Mouse (Mus musculus) thymus, postnatal 4 days (tissue): ENCODE results near the gene Gm3476.
"Not testable (repeated sequence)": the region's sequence is repeated elsewhere in the genome, so short reads cannot be mapped to it uniquely, and the experiment has no call there.

Experiments used
- DNase-seq: peaks from one replicate; pipeline ENCODE4 v3.0.0; 2021

The Gm3476 gene

DNA sequence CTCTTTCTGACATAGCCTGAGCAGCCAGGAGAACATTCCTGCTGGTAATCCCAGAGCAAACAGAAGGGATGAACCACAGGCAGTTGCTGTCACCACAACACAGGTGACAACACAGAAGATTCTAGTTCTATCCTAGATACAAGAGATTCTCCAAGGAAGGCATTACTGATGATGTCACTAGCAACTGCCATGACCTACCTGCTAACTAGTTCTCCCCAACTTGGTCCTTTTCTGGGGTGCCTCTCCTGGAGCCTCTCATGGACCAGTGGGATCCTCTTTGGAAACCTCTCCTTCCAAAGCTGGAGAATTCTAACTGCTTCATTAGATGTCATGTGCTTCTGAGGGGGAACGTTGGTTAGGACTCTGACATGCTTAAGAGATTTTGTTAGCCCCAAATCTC lies at the start of gene Gm3476:
TSS of gene Gm3476 (minus strand) at position 101 of the 400 bp plus-strand sequence.
- DNase-seq, result not testable (repeated sequence)

DNA sequence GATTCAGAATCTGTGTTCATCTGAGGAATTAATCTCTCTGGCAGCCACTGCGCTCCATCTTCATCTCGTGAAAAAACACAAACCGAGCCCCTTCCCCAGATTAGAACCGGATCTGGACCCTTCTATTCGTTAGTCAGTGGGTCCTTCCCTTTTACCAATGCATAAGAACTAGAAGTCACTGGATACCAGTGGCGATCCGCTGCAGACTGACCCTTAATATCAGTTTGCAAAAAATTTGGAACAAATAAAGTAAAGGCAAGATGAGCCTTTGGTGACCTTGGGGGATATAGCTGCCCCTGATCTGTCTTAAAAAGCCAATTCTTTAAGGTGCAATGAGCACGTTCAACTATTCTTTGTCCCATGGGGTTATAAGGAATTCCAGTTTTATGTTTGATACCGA lies 37.9 kb upstream of the Gm3476 start:
- not testable (repeated sequence) for DNase-seq

DNA sequence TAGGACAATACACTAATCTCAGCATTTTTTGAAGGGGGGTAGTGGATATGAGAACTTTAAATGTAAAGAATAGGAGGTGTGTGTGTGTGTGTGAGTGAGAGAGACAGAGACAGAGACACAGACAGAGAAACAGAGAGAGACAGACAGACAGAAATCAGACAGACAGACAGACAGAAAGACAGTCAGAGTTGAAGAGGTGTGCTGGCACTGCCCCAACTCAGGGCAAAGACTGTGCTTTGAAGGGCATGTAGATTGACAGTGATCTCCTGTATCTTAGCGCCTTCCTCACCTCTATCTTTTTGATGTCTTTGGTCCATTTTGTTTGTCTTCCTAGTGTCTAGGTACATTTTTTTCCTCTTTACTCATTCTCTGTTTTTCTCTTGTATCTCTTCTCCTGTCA lies 35.5 kb upstream of the Gm3476 start:
- DNase-seq, result not testable (repeated sequence)

DNA sequence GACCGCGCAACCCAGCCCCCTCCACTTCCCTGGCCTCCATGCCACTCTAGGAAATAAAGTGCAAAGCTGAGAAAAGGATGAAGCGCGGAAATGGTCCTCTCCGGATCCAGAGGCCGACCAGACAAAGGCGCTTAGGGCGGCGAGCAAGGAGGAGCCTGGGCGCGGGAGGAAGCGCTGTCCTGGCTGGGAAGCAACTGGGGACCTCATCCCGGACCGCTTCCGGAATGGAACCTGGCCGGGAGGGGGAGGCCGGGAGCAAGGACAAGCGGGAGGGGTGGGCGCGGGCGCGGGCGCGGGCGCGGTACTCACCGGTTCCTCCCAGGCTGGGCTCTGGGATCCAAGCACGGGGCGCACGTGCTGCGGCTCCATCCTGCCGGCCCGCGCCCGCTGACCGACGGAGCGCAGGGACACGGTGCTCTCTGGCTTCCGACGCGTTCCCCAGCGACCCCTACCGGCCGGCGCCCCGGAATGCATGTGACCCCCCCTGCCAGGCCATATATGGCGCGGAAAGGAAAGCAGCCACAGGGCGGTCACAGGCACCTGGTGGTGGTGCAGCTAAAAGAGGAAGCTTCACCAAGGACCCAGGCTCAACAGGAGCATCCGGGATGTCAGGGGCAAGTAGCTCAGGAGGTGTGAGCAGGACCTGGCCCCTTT lies 17.2 kb downstream of the Gm3476 start, which contains the start of gene Gm3468:
TSS of gene Gm3468 (minus strand) at position 394 of the 654 bp plus-strand sequence.
- DNase-seq, result peak; percentile 73

DNA sequence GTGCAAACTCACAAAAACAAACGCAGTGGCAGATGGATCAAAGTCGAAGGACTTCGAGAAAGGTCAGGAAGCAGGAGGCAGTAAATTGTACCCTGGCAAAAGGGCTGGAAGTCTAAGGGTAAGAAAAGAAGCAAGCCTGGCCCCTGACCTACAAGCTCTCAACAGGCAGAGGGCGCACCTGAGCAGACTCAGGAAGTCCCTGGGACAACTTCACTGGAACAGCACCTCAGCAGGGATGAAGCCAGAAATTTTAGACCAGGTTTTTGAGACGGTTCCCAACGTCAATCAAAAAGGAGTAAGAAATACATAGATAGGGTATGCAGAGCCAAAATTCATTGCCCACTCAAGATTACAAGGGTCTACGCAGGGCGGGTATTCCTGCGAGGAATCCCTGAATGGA lies 18.1 kb downstream of the Gm3476 start:
- DNase-seq, result not testable (repeated sequence)

DNA sequence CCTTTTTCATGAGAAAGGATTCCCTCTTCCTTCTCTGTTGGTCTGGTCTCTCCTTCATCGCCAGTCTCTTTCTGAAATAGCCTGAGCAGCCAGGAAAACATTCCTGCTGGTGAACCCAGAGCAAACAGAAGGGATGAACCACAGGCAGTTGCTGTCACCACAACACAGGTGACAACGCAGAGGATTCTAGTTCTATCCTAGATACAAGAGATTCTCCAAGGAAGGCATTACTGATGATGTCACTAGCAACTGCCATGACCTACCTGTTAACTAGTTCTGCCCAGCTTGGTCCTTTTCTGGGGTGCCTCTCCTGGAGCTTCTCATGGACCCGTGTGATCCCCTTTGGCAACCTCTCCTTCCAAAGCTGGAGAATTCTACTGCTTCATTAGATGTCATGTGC lies 31.8 kb downstream of the Gm3476 start, which contains the start of gene Gm8206:
TSS of gene Gm8206 (minus strand) at position 101 of the 400 bp plus-strand sequence.
- not testable (repeated sequence) for DNase-seq

DNA sequence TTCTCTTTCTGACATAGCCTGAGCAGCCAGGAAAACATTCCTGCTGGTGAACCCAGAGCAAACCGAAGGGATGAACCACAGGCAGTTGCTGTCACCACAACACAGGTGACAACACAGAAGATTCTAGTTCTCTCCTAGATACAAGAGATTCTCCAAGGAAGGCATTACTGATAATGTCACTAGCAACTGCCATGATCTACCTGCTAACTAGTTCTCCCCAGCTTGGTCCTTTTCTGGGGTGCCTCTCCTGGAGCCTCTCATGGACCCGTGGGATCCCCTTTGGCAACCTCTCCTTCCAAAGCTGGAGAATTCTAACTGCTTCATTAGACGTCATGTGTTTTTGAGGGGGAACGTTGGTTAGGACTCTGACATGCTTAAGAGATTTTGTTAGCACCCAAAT lies 67.4 kb downstream of the Gm3476 start, which contains the start of gene Gm6337:
TSS of gene Gm6337 (minus strand) at position 101 of the 400 bp plus-strand sequence.
- DNase-seq, result not testable (repeated sequence)
